Mouse (Mus musculus): Measurements from ENCODE around the gene Soat2. TPM values are rescaled to one million over a fixed set of nuclear protein-coding genes. Genes with fewer than 3 reads are reported as not detected.

The Soat2 gene
- polyA plus RNA-seq, 1 experiment from 2014 or later: 0.09 TPM

GRCm38 (mm10) chr15:102117461-102118443 lies 32.6 kb upstream of the Soat2 start:
- 62% methylated on average over 19 of the region's 19 CpGs for WGBS
- Histone ChIP-seq H3K27me3 (replicated peaks; ENCODE audit: low read depth, poor library complexity, severe bottlenecking) (no peaks in the 10 kb centered on the region), H3K4me1 (peaks cover 22% of the 10 kb centered on the region), H3K27ac (replicated peaks) (no peak overlapping the region), H3K9me3 (no peaks in the 10 kb centered on the region), H3K4me3 (no peak overlapping the region), H3K36me3 (replicated peaks) (peaks cover 99% of the 10 kb centered on the region)
- DNase-seq (ENCODE audit: low spot score): peak; percentile 33

- Histone ChIP-seq H3K4me1 (peaks cover 15% of the 10 kb centered on the region), H3K27ac (replicated peaks) (0 out of 2 replicates have a peak overlapping the region, but pooled peaks have one; percentile 8), H3K4me3 (no peak overlapping the region), H3K36me3 (replicated peaks) (peaks cover 97% of the 10 kb centered on the region), H3K9me3 (no peaks in the 10 kb centered on the region), H3K27me3 (replicated peaks; ENCODE audit: low read depth, poor library complexity, severe bottlenecking) (no peaks in the 10 kb centered on the region)
- 81% methylated on average over 4 of the region's 4 CpGs for WGBS
- DNase-seq (ENCODE audit: low spot score): no peak
Measured at GRCm38 (mm10) chr15:102118591-102118990, 31.7 kb upstream of the Soat2 start.

- no peak for DNase-seq (ENCODE audit: low spot score)
- H3K4me3 ChIP-seq: no peak overlapping the region
- H3K4me1 ChIP-seq: peaks cover 13% of the 10 kb centered on the region
- no peaks in the 10 kb centered on the region for H3K9me3 ChIP-seq
- H3K27me3 ChIP-seq (replicated peaks; ENCODE audit: low read depth, poor library complexity, severe bottlenecking): no peaks in the 10 kb centered on the region
- peaks cover 92% of the 10 kb centered on the region for H3K36me3 ChIP-seq (replicated peaks)
- WGBS: 73% methylated on average over 8 of the region's 8 CpGs
- H3K27ac ChIP-seq (replicated peaks): no peak overlapping the region
Measured at GRCm38 (mm10) chr15:102119121-102119830, 31.1 kb upstream of the Soat2 start.

GRCm38 (mm10) chr15:102119831-102120170 lies 30.5 kb upstream of the Soat2 start:
- Histone ChIP-seq H3K36me3 (replicated peaks) (peaks cover 92% of the 10 kb centered on the region), H3K4me1 (peaks cover 13% of the 10 kb centered on the region), H3K27me3 (replicated peaks; ENCODE audit: low read depth, poor library complexity, severe bottlenecking) (no peaks in the 10 kb centered on the region), H3K4me3 (no peak overlapping the region), H3K9me3 (no peaks in the 10 kb centered on the region), H3K27ac (replicated peaks) (no peak overlapping the region)
- no peak for DNase-seq (ENCODE audit: low spot score)
- 70% methylated on average over 2 of the region's 2 CpGs for WGBS

- 86% methylated on average over 5 of the region's 5 CpGs for WGBS
- H3K27ac ChIP-seq (replicated peaks): no peak overlapping the region; the same call in 1 of the 2 replicates
- no peak overlapping the region; the same call in 1 of the 2 replicates for H3K4me3 ChIP-seq
- peaks cover 13% of the 10 kb centered on the region for H3K4me1 ChIP-seq
- no peaks in the 10 kb centered on the region for H3K27me3 ChIP-seq (replicated peaks; ENCODE audit: low read depth, poor library complexity, severe bottlenecking)
- no peak for DNase-seq (ENCODE audit: low spot score)
- no peaks in the 10 kb centered on the region for H3K9me3 ChIP-seq
- H3K36me3 ChIP-seq (replicated peaks): peaks cover 92% of the 10 kb centered on the region
Measured at GRCm38 (mm10) chr15:102120530-102120929, 29.8 kb upstream of the Soat2 start.

GRCm38 (mm10) chr15:102126303-102126702 lies 24.0 kb upstream of the Soat2 start:
- H3K9me3 ChIP-seq: no peaks in the 10 kb centered on the region
- no peak for DNase-seq (ENCODE audit: low spot score)
- no peak overlapping the region for H3K4me3 ChIP-seq
- H3K27me3 ChIP-seq (replicated peaks; ENCODE audit: low read depth, poor library complexity, severe bottlenecking): no peaks in the 10 kb centered on the region
- no peaks in the 10 kb centered on the region for H3K4me1 ChIP-seq
- H3K36me3 ChIP-seq (replicated peaks): peaks cover 88% of the 10 kb centered on the region
- WGBS: 79% methylated on average over 2 of the region's 2 CpGs
- no peak overlapping the region for H3K27ac ChIP-seq (replicated peaks)

GRCm38 (mm10) chr15:102133314-102133713 lies 17.0 kb upstream of the Soat2 start:
- H3K27ac ChIP-seq (replicated peaks): no peak overlapping the region
- H3K27me3 ChIP-seq (replicated peaks; ENCODE audit: low read depth, poor library complexity, severe bottlenecking): no peaks in the 10 kb centered on the region
- peaks cover 50% of the 10 kb centered on the region for H3K36me3 ChIP-seq (replicated peaks)
- no peaks in the 10 kb centered on the region for H3K9me3 ChIP-seq
- WGBS: 89% methylated on average over 9 of the region's 9 CpGs
- peaks cover 26% of the 10 kb centered on the region for H3K4me1 ChIP-seq
- no peak overlapping the region for H3K4me3 ChIP-seq
- no peak for DNase-seq (ENCODE audit: low spot score)

- no peaks in the 10 kb centered on the region for H3K27me3 ChIP-seq (replicated peaks; ENCODE audit: low read depth, poor library complexity, severe bottlenecking)
- no peaks in the 10 kb centered on the region for H3K9me3 ChIP-seq
- H3K27ac ChIP-seq (replicated peaks): no peak overlapping the region
- peak overlapping the region; percentile 85; the same call in 1 of the 2 replicates for H3K4me3 ChIP-seq
- peaks cover 37% of the 10 kb centered on the region for H3K36me3 ChIP-seq (replicated peaks)
- peaks cover 26% of the 10 kb centered on the region for H3K4me1 ChIP-seq
- WGBS: 91% methylated on average over 2 of the region's 2 CpGs
- DNase-seq (ENCODE audit: low spot score): no peak
Measured at GRCm38 (mm10) chr15:102134709-102135108, 15.6 kb upstream of the Soat2 start.

- whole genome bisulfite sequencing: 4% methylated on average over 35 of the region's 35 CpGs
- Histone ChIP-seq H3K27ac (replicated peaks) (peak overlapping the region; percentile 87), H3K9me3 (no peaks in the 10 kb centered on the region), H3K4me1 (peaks cover 26% of the 10 kb centered on the region), H3K27me3 (replicated peaks; ENCODE audit: low read depth, poor library complexity, severe bottlenecking) (no peaks in the 10 kb centered on the region), H3K4me3 (peak overlapping the region; percentile 85), H3K36me3 (replicated peaks) (peaks cover 28% of the 10 kb centered on the region)
- DNase-seq (ENCODE audit: low spot score): no peak
Measured at GRCm38 (mm10) chr15:102135522-102136128, 14.7 kb upstream of the Soat2 start.

- under 1% methylated on average over 50 of the region's 50 CpGs for WGBS
- peaks cover 22% of the 10 kb centered on the region for H3K36me3 ChIP-seq (replicated peaks)
- no peaks in the 10 kb centered on the region; the same call in 1 of the 2 replicates for H3K27me3 ChIP-seq (replicated peaks; ENCODE audit: low read depth, poor library complexity, severe bottlenecking)
- DNase-seq (ENCODE audit: low spot score): peak; percentile 98
- H3K9me3 ChIP-seq: no peaks in the 10 kb centered on the region
- H3K4me1 ChIP-seq: peaks cover 26% of the 10 kb centered on the region
- H3K27ac ChIP-seq (replicated peaks): peak within 1 kb of the TSS; percentile 87
- peak within 1 kb of the TSS; percentile 85 for H3K4me3 ChIP-seq
Measured at GRCm38 (mm10) chr15:102136129-102136758, 14.1 kb upstream of the Soat2 start, which contains the start of gene Spryd3. TSS of gene Spryd3 (minus strand) at chr15:102136234.

GRCm38 (mm10) chr15:102141120-102141519 lies 9.2 kb upstream of the Soat2 start:
- WGBS: 92% methylated on average over 5 of the region's 5 CpGs
- peaks cover 26% of the 10 kb centered on the region for H3K4me1 ChIP-seq
- no peak overlapping the region for H3K4me3 ChIP-seq
- no peaks in the 10 kb centered on the region for H3K9me3 ChIP-seq
- H3K27me3 ChIP-seq (replicated peaks; ENCODE audit: low read depth, poor library complexity, severe bottlenecking): peaks cover 48% of the 10 kb centered on the region
- no peak for DNase-seq (ENCODE audit: low spot score)
- no peak overlapping the region for H3K27ac ChIP-seq (replicated peaks)
- no peaks in the 10 kb centered on the region for H3K36me3 ChIP-seq (replicated peaks)
